Mouse (Mus musculus) hindbrain, embryonic 10.5 days (tissue): ENCODE measurements around the gene Myo16. TPM values are rescaled to one million over a fixed set of nuclear protein-coding genes. Genes with fewer than 3 reads are reported as not detected.
A peak's percentile ranks its signal among the peaks of the same experiment; 100 is the strongest.

Source experiments
- DNase-seq: peaks from one replicate; pipeline ENCODE4 v3.0.0-alpha.2; 2017; ENCODE audit warnings: low spot score
- H3K27ac ChIP-seq: fragments of 300-500 bp; sonication (generic); 2 replicates; pipeline ENCODE4 v1.5.1; 2016; ENCODE audit warnings: mild to moderate bottlenecking, moderate library complexity
- H3K27me3 ChIP-seq: fragments of 300-500 bp; sonication (generic); 2 replicates; pipeline ENCODE4 v1.6.1; 2016; ENCODE audit warnings: mild to moderate bottlenecking; ENCODE audit not compliant: poor library complexity, insufficient read depth, severe bottlenecking
- H3K36me3 ChIP-seq: fragments of 300-500 bp; sonication (generic); 2 replicates; pipeline ENCODE4 v1.6.1; 2016; ENCODE audit warnings: mild to moderate bottlenecking, moderate library complexity
- H3K4me1 ChIP-seq: fragments of 300-500 bp; sonication (generic); replicated peaks from 2 replicates; pipeline ENCODE4 v1.6.1; 2016; ENCODE audit warnings: mild to moderate bottlenecking
- H3K4me3 ChIP-seq: fragments of 300-500 bp; sonication (generic); 2 replicates; pipeline ENCODE4 v1.5.1; 2016; ENCODE audit warnings: mild to moderate bottlenecking, moderate library complexity
- H3K9me3 ChIP-seq: fragments of 300-500 bp; sonication (generic); 2 replicates; pipeline ENCODE4 v1.6.1; 2016; ENCODE audit warnings: mild to moderate bottlenecking, moderate library complexity
- WGBS: fragments of 180-500 bp; shearing (Covaris S2); methylation state at CpG from one replicate; pipeline ENCODE4 v1.1.7; 2016; 5-methylcytosine and 5-hydroxymethylcytosine counted together
- polyA plus RNA-seq: library from polyadenylated mRNA; unstranded; fragments of >200 nt; fragmentation: Nextera tagmentation; extraction: Ambion mirVana; gene quantifications from 2 replicates; pipeline ENCODE4 v1.2.1, GENCODE M21; 2016

Gene Myo16
- polyA plus RNA-seq, 1 experiment from 2014 or later, result 2.8 TPM

- H3K27me3 ChIP-seq, result no peaks in the 10 kb centered on the region
- WGBS, result 88% methylated on average over 8 of the region's 8 CpGs
- no peaks in the 10 kb centered on the region for H3K36me3 ChIP-seq
- peaks cover 17% of the 10 kb centered on the region for H3K4me1 ChIP-seq
- no peak overlapping the region for H3K27ac ChIP-seq
- no peak overlapping the region for H3K4me3 ChIP-seq
- no peaks in the 10 kb centered on the region for H3K9me3 ChIP-seq
- DNase-seq, result no peak
Observed at GRCm38 (mm10) chr8:10638871-10639270, 485.2 kb downstream of the Myo16 start.

- no peak for DNase-seq
Observed at GRCm38 (mm10) chr8:10640176-10640810, 486.6 kb downstream of the Myo16 start.

GRCm38 (mm10) chr8:10640859-10641258, 487.1 kb downstream of the Myo16 start:
- no peaks in the 10 kb centered on the region for H3K36me3 ChIP-seq
- H3K27ac ChIP-seq, result no peak overlapping the region
- H3K4me1 ChIP-seq, result peaks cover 17% of the 10 kb centered on the region
- 84% methylated on average over 7 of the region's 7 CpGs for WGBS
- H3K27me3 ChIP-seq, result no peaks in the 10 kb centered on the region
- no peak for DNase-seq
- H3K9me3 ChIP-seq, result no peaks in the 10 kb centered on the region
- no peak overlapping the region for H3K4me3 ChIP-seq

More at GRCm38 (mm10) chr8:10640176-10640810, 486.6 kb downstream of the Myo16 start:
- Histone ChIP-seq H3K4me1 (peaks cover 17% of the 10 kb centered on the region), H3K36me3 (no peaks in the 10 kb centered on the region), H3K4me3 (no peak overlapping the region), H3K9me3 (no peaks in the 10 kb centered on the region), H3K27me3 (no peaks in the 10 kb centered on the region), H3K27ac (no peak overlapping the region)
- WGBS, result 84% methylated on average over 9 of the region's 9 CpGs

GRCm38 (mm10) chr8:10641343-10641742, 487.6 kb downstream of the Myo16 start:
- H3K4me1 ChIP-seq, result peaks cover 19% of the 10 kb centered on the region
- no peaks in the 10 kb centered on the region for H3K27me3 ChIP-seq
- DNase-seq, result no peak
- no peak overlapping the region for H3K27ac ChIP-seq
- H3K4me3 ChIP-seq, result no peak overlapping the region
- H3K36me3 ChIP-seq, result no peaks in the 10 kb centered on the region
- H3K9me3 ChIP-seq, result no peaks in the 10 kb centered on the region

- H3K4me3 ChIP-seq, result no peak overlapping the region
- WGBS, result 91% methylated on average over 4 of the region's 4 CpGs
- H3K4me1 ChIP-seq, result peaks cover 23% of the 10 kb centered on the region
- no peak overlapping the region for H3K27ac ChIP-seq
- no peaks in the 10 kb centered on the region for H3K9me3 ChIP-seq
- no peaks in the 10 kb centered on the region for H3K36me3 ChIP-seq
- DNase-seq, result no peak
- no peaks in the 10 kb centered on the region for H3K27me3 ChIP-seq
Observed at GRCm38 (mm10) chr8:10643244-10643643, 489.5 kb downstream of the Myo16 start.

GRCm38 (mm10) chr8:10644481-10644880, 490.8 kb downstream of the Myo16 start:
- no peak overlapping the region for H3K27ac ChIP-seq
- DNase-seq, result no peak
- no peaks in the 10 kb centered on the region for H3K36me3 ChIP-seq
- no peak overlapping the region for H3K4me3 ChIP-seq
- no peaks in the 10 kb centered on the region for H3K27me3 ChIP-seq
- no peaks in the 10 kb centered on the region for H3K9me3 ChIP-seq
- peaks cover 20% of the 10 kb centered on the region for H3K4me1 ChIP-seq
- 78% methylated on average over 3 of the region's 3 CpGs for WGBS

GRCm38 (mm10) chr8:10645740-10646139, 492.0 kb downstream of the Myo16 start:
- Histone ChIP-seq H3K36me3 (no peaks in the 10 kb centered on the region), H3K27ac (no peak overlapping the region), H3K4me3 (no peak overlapping the region), H3K4me1 (peaks cover 20% of the 10 kb centered on the region), H3K27me3 (no peaks in the 10 kb centered on the region), H3K9me3 (no peaks in the 10 kb centered on the region)
- WGBS, result 91% methylated on average over 5 of the region's 5 CpGs
- DNase-seq, result no peak

GRCm38 (mm10) chr8:10646485-10646884, 492.8 kb downstream of the Myo16 start:
- H3K4me1 ChIP-seq, result peaks cover 14% of the 10 kb centered on the region
- no peaks in the 10 kb centered on the region for H3K9me3 ChIP-seq
- H3K27me3 ChIP-seq, result no peaks in the 10 kb centered on the region
- DNase-seq, result no peak
- WGBS, result 70% methylated on average over 10 of the region's 10 CpGs
- H3K36me3 ChIP-seq, result no peaks in the 10 kb centered on the region
- no peak overlapping the region for H3K27ac ChIP-seq
- H3K4me3 ChIP-seq, result no peak overlapping the region

- DNase-seq, result no peak
- WGBS, result 89% methylated on average over 12 of the region's 12 CpGs
- H3K4me1 ChIP-seq, result 0 out of 2 replicates have a peak, but pooled peaks cover under 1% of the 10 kb centered on the region
Observed at GRCm38 (mm10) chr8:10651546-10652315, 498.0 kb downstream of the Myo16 start.

GRCm38 (mm10) chr8:10653282-10653681, 499.6 kb downstream of the Myo16 start:
- H3K4me3 ChIP-seq, result no peak overlapping the region
- no peaks in the 10 kb centered on the region for H3K36me3 ChIP-seq
- no peak for DNase-seq
- H3K27ac ChIP-seq, result no peak overlapping the region
- no peaks in the 10 kb centered on the region for H3K4me1 ChIP-seq
- no peaks in the 10 kb centered on the region for H3K27me3 ChIP-seq
- 84% methylated on average over 9 of the region's 9 CpGs for WGBS
- H3K9me3 ChIP-seq, result no peaks in the 10 kb centered on the region

More at GRCm38 (mm10) chr8:10651546-10652315, 498.0 kb downstream of the Myo16 start:
- no peaks in the 10 kb centered on the region for H3K36me3 ChIP-seq
- H3K27ac ChIP-seq, result no peak overlapping the region
- H3K9me3 ChIP-seq, result no peaks in the 10 kb centered on the region
- H3K4me3 ChIP-seq, result no peak overlapping the region
- no peaks in the 10 kb centered on the region for H3K27me3 ChIP-seq

- DNase-seq, result no peak
- H3K9me3 ChIP-seq, result no peaks in the 10 kb centered on the region
- no peaks in the 10 kb centered on the region for H3K36me3 ChIP-seq
- no peaks in the 10 kb centered on the region for H3K27me3 ChIP-seq
- no peaks in the 10 kb centered on the region for H3K4me1 ChIP-seq
- no peak overlapping the region; the same call in 1 of the 2 replicates for H3K27ac ChIP-seq
- WGBS, result 89% methylated on average over 9 of the region's 9 CpGs
- no peak overlapping the region for H3K4me3 ChIP-seq
Observed at GRCm38 (mm10) chr8:10654922-10655518, 501.3 kb downstream of the Myo16 start.

GRCm38 (mm10) chr8:10663770-10664470, 510.2 kb downstream of the Myo16 start:
- peaks cover 43% of the 10 kb centered on the region for H3K4me1 ChIP-seq
- DNase-seq, result peak; percentile 63
- 0 out of 2 replicates have a peak, but pooled peaks cover 4% of the 10 kb centered on the region for H3K9me3 ChIP-seq
- no peak overlapping the region for H3K4me3 ChIP-seq
- 11% methylated on average over 8 of the region's 8 CpGs for WGBS
- peak overlapping the region; percentile 31 for H3K27ac ChIP-seq
- no peaks in the 10 kb centered on the region for H3K36me3 ChIP-seq
- no peaks in the 10 kb centered on the region; the same call in 1 of the 2 replicates for H3K27me3 ChIP-seq
